Mouse (Mus musculus) kidney, postnatal 14 days (tissue): ENCODE measurements at regions not wholly inside any gene's neighbourhood (a gene's known extent, or its start where the extent isn't known, plus 50 kb on each side); places are given as distances from the start of the nearest gene placed in this dataset.

Experiments
- DNase-seq: peaks from one replicate; pipeline ENCODE4 v3.0.0; 2022; ENCODE audit warnings: mixed read lengths

GRCm38 (mm10) chr15:25536451-25537334, 85.6 kb upstream of the Myo10 start:
- peak; percentile 14 for DNase-seq

DNA sequence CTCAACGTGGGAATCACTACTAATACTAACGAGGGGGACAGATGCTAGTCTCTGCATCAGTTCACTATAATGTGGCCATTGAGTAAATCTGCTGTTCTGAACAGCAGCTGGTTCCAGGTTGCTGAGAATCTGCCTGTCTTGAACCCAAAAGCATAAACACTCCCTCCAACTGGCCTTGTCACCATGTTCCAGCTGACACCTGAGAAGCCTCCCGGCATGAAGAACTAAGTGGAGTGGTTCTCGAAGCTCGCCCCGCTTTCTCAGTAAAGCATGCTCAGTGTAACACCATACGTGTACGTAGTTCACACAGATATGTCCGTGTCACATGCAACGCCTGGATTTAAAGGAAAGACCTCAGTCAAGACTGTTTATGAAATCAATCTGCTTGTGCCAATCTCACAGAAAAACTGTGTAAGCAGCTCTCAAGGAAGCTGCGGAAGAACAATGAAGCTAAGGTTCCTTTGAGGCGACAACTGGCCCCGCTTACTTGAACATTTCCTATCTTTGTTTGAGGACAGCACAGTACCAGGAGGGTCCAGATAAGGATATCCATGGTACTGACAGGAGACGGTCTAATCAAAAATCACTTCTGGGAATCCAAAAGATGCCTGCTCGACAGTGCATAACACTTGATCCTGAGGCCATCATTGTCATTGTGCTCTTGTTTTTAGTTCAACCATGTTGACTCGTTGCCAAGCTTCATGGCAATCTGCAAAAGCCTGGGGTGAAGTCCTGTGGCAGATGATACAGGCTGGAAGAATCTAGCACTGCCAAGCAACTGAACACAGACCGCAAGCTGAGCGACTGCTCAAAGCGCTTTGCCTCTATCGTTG, 82.8 kb upstream of the Myo10 start:
- no peak for DNase-seq

DNA sequence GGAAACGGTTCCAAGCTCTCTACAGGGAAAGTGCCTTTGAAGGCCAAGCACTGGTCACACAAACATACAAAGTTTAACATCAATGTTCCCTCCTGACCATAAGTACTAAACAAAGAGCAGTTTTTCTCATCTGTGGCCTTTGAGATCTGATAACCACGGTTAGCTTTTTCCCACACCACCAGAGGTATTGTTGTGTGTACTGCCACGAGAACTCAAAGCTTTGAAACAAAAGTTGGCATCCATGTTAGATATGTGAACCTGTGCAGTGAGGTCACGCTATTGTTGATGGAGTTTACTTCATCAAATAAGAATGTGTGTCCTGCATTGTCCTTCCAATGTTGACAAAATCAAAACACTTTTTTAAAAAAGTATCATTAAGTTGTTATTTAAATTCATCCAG, 79.9 kb upstream of the Myo10 start:
- no peak for DNase-seq

DNA sequence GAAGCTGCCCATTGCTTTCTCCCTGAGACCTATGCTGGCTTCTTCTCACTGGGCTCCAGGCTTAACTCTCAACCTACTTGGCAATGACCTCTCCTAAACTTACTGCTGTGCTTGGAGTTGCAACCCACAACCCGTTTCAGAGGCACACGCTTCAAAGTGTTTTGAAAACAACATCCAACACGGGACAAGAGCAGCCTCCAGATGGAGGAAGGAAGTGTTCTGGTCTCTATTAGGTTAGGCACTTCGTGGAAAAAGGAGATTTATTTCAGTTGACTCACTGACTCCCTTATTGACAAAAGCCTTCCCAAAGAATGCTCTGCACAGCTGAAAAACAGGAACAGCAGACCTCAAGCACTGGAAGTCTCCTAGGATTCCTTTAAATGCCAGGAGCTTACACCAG, 76.1 kb upstream of the Myo10 start:
- peak; percentile 13 for DNase-seq

DNA sequence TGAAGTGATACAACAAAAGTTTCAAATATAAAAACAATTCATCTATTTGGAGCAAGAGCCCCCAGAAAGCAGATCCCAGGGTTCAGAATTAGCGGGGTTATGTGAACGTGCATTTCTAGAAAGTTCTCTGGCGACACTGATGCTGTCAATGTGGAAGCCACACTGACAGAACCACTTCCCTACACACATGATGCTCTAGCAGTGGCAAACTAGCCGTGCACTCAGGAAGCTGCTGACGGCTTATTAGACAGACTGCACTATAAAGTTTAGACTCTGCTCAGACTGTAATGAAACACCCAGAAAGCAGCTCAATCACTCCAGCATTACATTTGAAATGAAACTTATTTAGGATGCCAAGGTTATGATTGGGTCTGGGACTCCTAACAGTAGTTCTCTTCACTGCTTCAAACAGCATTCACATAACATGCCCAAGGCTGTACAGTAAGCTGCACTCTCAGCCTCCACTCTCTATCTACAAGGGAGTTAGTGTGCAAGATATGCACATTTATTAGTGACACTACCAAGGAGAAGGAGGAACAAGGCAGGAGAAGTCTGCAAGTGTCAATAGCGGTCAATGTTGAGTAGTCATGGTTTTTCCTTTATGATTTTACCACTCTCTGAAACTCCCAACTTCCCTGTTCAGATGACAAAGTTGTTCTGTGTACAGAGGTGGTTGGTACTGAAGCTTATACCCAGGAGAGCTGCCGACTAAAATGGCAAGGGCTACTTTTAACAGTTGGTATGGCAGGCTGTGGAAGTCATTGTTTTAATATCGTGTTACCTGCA, 71.9 kb upstream of the Myo10 start:
- DNase-seq: no peak

DNA sequence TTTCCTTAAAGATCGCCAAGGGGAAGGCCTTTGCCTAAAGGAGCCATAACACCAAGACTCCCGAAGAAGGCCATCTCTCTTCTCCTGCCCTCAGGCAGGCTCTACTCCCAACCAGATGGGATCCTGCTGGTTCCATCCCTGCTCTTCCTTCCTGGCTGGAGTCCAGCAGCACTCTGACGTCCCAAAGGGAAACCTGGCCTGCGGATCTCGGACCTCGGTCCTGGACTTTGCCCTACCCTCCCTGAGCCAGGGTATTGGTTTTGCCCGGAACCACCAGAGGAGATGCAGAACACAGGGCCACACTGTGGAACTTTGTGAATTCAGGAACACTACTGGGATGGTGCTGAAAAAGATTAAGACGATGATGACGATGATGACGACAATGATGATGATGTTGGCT, 67.4 kb upstream of the Myo10 start:
- peak; percentile 14 for DNase-seq

GRCm38 (mm10) chr15:25555852-25556251, 66.5 kb upstream of the Myo10 start:
- DNase-seq: no peak

GRCm38 (mm10) chr15:25557566-25557965, 64.8 kb upstream of the Myo10 start:
- no peak for DNase-seq

DNA sequence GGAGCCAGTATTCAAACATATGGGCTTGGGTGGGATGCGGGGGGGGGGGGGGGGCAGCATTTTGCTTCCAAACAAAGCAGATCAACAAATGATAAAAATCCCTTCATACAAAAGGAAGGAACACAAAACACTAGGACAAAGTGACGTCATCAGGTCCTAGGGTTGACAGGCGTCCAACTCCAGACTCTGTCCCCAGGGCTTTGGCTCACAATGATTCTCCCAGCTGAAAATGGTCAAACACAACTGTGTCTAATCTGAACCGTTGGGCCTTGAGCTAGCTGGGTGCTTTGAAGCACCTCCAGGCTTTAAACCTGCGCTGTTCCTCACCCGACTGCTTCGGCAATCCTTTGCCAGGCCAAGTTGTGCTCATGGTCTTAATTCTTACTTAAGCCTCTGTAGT, 64.1 kb upstream of the Myo10 start:
- no peak for DNase-seq

DNA sequence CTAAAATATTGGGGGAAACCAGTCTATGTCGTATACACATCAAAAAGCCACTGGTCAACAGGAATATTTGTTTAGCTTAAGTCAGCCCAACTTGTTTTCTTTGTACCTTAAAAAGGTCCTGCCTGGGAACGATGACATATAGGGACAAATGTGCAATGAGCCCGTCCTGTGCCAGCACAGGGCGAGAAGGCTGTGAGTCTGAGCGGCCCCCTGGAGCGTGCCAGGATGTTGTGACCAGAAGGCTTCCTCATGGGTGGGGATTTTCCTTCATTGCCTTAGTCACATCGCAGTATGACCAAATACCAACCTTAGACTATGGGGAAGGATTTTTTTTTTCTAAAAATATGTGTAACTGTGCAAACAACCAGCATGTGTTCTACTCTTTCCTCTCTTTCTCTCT, 58.7 kb upstream of the Myo10 start:
- DNase-seq: no peak

DNA sequence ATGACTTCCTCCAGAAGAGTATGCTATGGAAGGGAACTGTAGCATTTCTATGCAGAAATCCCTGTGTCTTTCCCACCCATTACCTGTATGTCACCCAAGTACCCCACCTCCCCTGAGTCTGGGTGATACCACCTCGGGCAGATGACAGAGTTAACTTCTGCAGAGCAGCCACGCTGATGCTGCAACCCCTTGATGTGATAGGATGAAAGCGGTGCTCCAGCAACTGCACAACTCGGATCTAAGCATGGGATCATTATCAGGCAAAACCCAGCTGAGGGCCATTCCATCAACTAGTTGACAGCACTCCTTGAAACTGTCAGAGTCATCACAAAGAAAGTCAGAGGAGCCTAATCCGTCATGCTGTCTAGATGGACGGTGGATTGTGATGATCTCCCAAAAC, 49.8 kb upstream of the Myo10 start:
- DNase-seq: no peak
